Mouse (Mus musculus): ENCODE results near the gene Tex14.

- TF ChIP-seq POLR2A (IDR thresholded peaks at IDR 0.05; ENCODE audit: control insufficient read depth in 1 of 2, insufficient read depth in 1 of 2, low read depth in 1 of 2, low read length in 2 of 2, poor library complexity in 1 of 2): no peak
- TF ChIP-seq USF1 (IDR thresholded peaks at IDR 0.05; ENCODE audit: low read depth, low read length): no peak
- TF ChIP-seq CTCF (IDR thresholded peaks at IDR 0.05 in 2 of 3, conservative IDR thresholded peaks at IDR 0.05 in 1 of 3; ENCODE audit: control insufficient read depth in 1 of 3, insufficient read depth in 1 of 3, low read depth in 2 of 3, low read length in 3 of 3, poor library complexity in 1 of 3, severe bottlenecking in 1 of 3): no peak
- no peak for TF ChIP-seq JUND (IDR thresholded peaks at IDR 0.05; ENCODE audit: low read depth, low read length)
- TF ChIP-seq EP300 (IDR thresholded peaks at IDR 0.05; ENCODE audit: low read depth in 1 of 2, low read length in 2 of 2): no peak
- no peak for TF ChIP-seq ZMIZ1 (IDR thresholded peaks at IDR 0.05; ENCODE audit: low read depth, low read length)
- TF ChIP-seq MXI1 (IDR thresholded peaks at IDR 0.05; ENCODE audit: low read depth, low read length): no peak
- no peak for TF ChIP-seq MYC (IDR thresholded peaks at IDR 0.05; ENCODE audit: low read depth, low read length)
- no peak for TF ChIP-seq POLR2AphosphoS5 (IDR thresholded peaks at IDR 0.05; ENCODE audit: borderline replicate concordance, low read depth, low read length)
- TF ChIP-seq POLR2AphosphoS2 (IDR thresholded peaks at IDR 0.05; ENCODE audit: low read length): no peak
- TF ChIP-seq CHD1 (IDR thresholded peaks at IDR 0.05; ENCODE audit: low read depth, low read length): no peak
- no peak for TF ChIP-seq UBTF (IDR thresholded peaks at IDR 0.05; ENCODE audit: borderline replicate concordance, insufficient read depth, low read depth, low read length)
- no peak for TF ChIP-seq GABPA (IDR thresholded peaks at IDR 0.05; ENCODE audit: low read depth, low read length)
Measured at GRCm38 (mm10) chr11:87602234-87602633, 197.4 kb downstream of the Tex14 start.
